Mouse (Mus musculus) embryo, embryonic 9.5 days (tissue): ENCODE measurements around the gene Ly6g5c.

Experiments
- DNase-seq: peaks from one replicate; pipeline ENCODE4 v3.0.0-alpha.2; 2017; ENCODE audit errors: extremely low spot score

Gene Ly6g5c

DNA sequence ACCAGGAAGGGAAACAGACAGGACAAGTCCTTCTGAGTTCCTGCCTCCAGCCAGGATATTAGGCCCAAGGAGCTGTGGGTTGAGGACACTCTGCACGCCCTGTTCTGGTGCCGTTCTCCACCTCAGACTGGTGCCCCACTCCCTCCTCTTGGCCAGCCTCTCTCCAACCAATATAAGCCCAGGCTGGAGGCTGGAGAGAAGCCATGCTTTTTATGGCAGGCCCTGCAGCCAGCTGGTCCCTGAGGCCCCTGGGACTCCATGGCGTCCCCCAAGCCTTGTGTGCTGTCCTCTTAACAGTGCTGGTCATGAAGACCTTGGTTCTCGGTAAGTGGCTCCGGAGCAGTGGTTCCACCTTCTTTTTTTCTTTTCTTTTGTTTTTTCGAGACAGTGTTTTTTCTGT lies at the start of gene Ly6g5c:
Gene Ly6g5c, plus strand, starts transcription at position 183 of the 400 bp plus-strand sequence.
- no peak for DNase-seq

DNA sequence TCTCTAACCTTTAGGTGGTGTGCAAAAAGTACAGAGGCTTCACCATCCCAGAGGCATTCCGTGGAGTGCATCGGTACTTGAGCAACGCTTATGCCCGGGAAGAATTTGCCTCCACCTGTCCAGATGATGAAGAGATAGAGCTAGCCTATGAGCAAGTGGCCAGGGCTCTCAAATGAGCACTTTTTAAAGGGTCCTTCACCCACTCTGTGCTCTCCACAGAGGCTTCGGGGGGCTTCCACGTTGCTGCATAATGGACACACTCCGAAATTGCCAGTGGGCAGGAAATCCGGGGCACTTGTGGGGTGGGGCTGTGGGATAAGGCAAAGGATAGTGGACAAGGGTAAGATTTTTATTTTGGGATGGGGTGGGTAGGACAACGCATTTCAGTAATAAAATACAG lies 49.8 kb upstream of the Ly6g5c start:
- no peak for DNase-seq

DNA sequence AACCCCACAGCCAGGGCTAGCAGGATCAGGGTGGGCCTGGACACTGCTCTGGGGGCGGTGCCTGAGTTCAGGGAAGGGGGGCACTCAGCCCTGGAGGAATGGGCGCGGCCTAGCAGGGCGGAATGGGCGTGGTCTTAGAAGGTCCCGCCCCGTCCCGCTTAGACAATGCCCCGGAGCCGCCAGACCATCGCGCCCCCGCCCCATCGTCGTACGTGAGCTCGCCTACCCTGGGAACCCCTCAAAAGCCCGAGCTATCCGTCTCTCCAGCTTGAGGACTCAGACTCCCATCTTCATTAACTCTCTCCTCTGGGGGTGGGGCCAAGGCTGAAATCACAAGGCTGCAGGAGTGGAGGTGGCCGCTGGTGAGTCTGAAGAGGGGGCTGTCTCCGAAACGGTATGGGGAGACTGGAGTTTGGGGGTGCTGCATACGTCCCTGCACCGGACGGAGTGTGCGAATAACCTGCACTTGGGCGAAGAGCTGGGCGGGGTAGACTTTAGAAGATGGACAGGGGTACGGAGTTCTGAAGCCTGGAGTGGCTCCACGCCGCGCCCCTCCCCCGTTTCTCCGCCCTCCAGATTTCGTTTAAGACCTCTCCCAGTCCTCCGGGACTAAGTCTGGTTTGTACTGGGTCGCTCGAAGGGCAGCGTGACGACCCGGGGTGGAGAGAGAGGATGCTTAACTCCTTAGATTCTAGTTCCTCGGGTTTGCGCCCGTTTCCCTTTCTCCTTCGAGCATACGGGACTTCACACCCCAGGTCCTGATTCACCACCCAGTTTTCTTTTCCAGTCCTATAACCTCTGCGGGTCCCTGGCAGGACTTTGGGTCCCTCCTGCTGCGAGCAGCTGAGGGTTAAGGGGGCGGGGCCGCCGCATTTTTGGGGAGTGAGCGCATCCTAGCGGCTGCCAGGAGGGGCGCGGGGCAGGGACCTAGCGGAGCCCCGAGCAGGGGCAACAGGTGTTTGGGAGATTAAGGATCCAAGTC lies 48.9 kb upstream of the Ly6g5c start, which contains the start of gene Ddah2:
Gene Ddah2, plus strand, starts transcription at position 125 of the 982 bp plus-strand sequence.
- DNase-seq = peak; percentile 95

DNA sequence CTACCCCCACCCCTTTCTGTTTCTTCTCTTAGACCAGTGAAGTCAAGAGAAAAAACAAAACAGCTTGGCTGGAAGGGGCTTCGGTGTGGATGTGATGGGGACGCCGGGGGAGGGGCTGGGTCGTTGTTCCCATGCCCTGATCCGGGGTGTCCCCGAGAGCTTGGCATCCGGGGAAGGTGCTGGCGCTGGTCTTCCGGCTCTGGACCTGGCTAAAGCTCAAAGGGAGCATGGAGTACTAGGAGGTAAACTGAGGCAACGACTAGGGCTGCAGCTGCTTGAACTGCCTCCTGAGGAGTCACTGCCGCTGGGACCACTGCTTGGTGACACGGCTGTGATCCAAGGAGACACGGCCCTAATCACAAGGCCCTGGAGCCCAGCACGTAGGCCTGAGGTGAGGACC lies 48.0 kb upstream of the Ly6g5c start:
- DNase-seq = no peak

- DNase-seq = no peak
Observed at GRCm38 (mm10) chr17:35060737-35061297, 47.3 kb upstream of the Ly6g5c start.

GRCm38 (mm10) chr17:35061299-35061698 lies 46.8 kb upstream of the Ly6g5c start:
- no peak for DNase-seq

DNA sequence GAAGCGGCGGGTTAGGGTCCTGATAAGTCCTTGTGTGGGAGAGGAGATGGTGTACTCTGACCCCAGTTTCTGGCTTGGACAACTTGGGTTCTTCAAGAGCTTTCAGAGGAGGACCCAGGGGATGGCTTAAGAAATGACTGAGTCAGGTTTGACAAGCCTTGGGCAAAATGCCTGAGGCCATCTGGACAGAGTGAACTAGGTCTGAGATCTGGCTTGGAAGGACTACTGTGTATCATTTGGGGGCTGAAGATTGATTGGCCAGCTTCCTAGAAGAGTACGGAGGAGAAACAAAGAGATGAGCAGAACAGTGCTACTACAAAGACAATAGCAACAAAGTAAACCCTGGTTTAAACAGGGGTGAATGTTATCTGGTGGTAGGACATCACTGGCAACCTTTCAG lies 44.6 kb upstream of the Ly6g5c start:
- DNase-seq = no peak

- no peak for DNase-seq
Observed at GRCm38 (mm10) chr17:35064378-35064877, 43.7 kb upstream of the Ly6g5c start.

GRCm38 (mm10) chr17:35064951-35065947 lies 42.8 kb upstream of the Ly6g5c start, which contains the start of gene Ly6g6c:
TSS of gene Ly6g6c (plus strand) at chr17:35065388.
- peak; percentile 61 for DNase-seq

GRCm38 (mm10) chr17:35066084-35066483 lies 42.0 kb upstream of the Ly6g5c start, which contains the start of gene Mpig6b:
TSS of gene Mpig6b (minus strand) at chr17:35066184.
- no peak for DNase-seq

GRCm38 (mm10) chr17:35068213-35068914 lies 39.7 kb upstream of the Ly6g5c start:
- DNase-seq = no peak

DNA sequence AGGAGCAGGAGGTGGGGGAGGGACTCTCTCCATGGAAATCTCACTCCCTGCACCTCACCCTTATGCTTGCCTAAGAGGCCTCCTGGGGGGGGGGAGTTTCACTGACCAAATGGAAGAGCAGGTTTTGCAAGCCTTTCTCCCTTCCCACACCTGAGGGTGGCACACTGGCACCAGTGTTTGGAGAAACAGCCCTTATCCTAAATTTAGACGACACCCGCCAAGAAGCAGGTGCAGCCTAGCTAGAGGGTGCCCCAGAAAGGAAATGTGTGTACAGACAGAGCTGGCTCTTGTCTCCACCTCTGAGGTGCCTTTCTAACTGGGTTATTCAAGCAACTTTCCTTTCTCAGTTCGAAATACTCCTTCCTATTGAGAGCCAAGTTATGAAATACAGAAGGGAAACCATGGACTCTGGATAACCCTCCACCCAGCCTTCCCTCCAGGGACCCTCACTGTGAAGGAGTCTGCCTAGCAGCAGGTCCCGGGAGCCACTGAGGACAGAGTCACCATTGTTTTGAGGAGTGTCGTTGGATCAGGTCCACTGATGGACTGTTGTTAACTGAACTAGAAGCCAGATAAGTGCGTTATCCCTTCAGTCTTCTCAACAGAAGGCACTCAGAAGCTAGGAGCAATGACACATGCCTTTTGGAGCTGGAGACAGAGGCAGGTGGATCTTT lies 37.4 kb upstream of the Ly6g5c start:
- no peak for DNase-seq

- no peak for DNase-seq
Observed at GRCm38 (mm10) chr17:35071454-35071853, 36.6 kb upstream of the Ly6g5c start.

GRCm38 (mm10) chr17:35074097-35074496 lies 34.0 kb upstream of the Ly6g5c start:
- no peak for DNase-seq

- DNase-seq = no peak
Observed at GRCm38 (mm10) chr17:35076507-35077176, 31.4 kb upstream of the Ly6g5c start, which contains the start of gene Ly6g6e. TSS of gene Ly6g6e (plus strand) at chr17:35076902.

- DNase-seq = no peak
Observed at GRCm38 (mm10) chr17:35077285-35077684, 30.8 kb upstream of the Ly6g5c start.

DNA sequence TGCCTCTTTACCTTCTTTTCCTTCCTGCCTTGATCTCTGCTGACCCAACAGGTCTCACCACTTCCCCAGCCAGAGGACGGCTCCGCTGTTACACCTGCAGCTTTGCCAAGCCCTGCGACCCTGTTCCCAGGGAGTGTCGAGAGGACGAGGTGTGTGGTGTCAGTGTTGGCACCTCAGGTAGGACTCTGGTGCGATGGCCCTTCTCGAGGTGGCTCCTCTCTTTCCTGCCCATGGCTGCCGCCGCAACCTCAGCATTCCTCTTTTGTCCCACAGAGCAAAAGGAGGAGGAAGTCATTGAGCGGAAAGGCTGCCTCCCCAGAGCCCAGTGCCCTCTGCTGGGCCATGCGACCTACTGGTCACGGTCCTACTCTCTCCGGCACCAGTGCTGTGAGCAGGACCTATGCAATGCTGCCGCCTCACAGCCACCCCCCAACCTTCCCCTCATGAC lies 30.3 kb upstream of the Ly6g5c start, which contains the start of gene Ly6g6d:
Gene Ly6g6d, minus strand, starts transcription at position 280 of the 448 bp plus-strand sequence.
- peak; percentile 54 for DNase-seq

- DNase-seq = no peak
Observed at GRCm38 (mm10) chr17:35079778-35080177, 28.3 kb upstream of the Ly6g5c start.

DNA sequence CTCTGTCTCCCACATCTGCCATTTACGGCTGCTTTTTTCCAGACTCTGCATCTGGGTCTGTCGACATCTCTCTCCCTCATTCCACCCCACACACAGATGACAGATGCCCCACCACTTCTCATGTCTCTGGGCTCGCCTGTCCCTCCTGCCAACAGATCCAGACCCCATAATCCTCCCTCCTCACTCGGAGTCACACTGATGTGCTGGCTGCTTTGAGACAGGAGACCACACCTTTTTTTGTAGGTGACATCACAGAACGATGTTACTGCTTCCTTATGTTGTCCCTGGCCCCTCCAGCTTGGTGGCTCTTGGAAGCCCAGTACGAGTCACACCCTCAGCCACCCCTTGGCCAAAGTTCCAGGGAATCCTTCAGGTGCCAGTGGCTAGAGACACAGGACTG lies 27.8 kb upstream of the Ly6g5c start:
- no peak for DNase-seq
